Mouse (Mus musculus): ENCODE data around the gene Cuedc1. TPM values are rescaled to one million over a fixed set of nuclear protein-coding genes. Genes with fewer than 3 reads are reported as not detected.
"Not testable (repeated sequence)": the region's sequence is repeated elsewhere in the genome, so short reads cannot be mapped to it uniquely, and the experiment has no call there.

The Cuedc1 gene
- total RNA-seq, 4 experiments from 2014 or later, result 46.1 to 114 (median 84.3) TPM

DNA sequence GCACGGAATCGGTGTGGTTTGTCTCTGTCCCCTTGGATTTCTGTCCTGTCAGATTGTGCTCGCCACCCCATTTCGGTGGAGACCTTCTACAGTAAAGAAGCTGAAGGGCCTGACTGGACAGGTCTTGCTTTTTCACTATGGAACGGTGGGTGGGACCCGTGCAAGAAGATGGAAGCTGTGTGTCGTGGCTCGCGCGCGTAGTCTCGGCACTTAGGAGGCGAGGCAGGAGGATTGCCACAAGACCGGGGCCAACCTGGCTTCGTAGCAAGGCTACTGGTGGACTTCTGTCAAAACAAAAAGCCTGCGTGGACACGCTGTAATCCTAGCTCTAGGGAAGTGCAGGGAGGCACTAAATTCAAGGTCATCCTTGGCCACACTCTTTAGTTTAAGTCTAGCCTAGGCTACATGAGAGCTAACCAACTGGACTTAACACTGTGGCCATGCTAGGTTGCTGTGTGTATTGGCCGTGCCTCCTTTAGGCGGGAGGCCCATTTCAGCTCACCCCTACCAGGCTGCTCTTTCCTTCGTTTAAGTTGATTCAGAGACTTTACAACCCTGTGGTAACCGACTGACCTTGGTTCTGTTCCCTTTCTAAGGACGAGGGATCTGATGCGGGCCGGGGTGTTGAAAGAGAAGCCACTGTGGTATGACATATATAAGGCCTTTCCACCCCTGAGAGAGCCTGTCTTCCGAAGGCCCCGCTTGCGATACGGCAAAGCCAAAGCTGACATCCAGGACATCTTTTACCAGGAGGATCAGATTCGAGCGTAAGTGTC is 106.9 kb downstream of the Cuedc1 start:
- no peak for DNase-seq

DNA sequence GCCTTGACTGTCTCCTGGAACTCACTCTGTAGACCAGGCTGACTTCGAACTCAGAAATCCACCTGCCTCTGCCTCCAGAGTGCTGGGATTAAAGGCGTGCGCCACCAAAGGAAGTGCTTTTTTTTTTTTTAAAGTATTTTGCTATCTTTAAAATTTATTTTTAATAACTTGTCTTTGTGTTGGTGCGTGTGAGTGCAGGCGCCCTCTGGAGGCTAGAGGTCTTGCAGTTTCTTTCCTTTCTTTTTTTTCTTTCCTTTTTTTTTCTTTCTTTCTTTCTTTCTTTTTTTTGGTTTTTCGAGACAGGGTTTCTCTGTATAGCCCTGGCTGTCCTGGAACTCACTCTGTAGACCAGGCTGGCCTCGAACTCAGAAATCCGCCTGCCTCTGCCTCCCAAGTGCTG is 108.7 kb downstream of the Cuedc1 start:
- DNase-seq, result not testable (repeated sequence)

DNA sequence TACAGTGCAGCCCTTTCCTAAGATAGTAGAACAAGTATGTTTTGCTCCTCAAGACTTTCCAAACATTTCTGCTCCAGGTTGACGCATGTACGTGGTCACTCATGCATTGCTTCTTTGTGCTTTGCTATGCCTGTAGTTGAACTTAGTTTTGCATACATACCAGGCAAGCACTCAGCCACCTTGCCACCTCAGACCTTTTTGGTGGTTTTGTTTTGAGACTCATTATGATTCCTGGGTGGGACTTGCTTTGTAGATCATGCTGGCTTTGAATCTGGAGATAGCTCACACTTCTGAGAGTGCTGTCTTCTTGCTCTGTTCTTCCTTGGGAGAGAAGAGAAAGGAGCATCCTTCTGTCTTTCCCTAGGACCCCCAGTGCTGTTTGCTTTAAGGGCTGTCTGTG is 109.8 kb downstream of the Cuedc1 start:
- no peak for DNase-seq

DNA sequence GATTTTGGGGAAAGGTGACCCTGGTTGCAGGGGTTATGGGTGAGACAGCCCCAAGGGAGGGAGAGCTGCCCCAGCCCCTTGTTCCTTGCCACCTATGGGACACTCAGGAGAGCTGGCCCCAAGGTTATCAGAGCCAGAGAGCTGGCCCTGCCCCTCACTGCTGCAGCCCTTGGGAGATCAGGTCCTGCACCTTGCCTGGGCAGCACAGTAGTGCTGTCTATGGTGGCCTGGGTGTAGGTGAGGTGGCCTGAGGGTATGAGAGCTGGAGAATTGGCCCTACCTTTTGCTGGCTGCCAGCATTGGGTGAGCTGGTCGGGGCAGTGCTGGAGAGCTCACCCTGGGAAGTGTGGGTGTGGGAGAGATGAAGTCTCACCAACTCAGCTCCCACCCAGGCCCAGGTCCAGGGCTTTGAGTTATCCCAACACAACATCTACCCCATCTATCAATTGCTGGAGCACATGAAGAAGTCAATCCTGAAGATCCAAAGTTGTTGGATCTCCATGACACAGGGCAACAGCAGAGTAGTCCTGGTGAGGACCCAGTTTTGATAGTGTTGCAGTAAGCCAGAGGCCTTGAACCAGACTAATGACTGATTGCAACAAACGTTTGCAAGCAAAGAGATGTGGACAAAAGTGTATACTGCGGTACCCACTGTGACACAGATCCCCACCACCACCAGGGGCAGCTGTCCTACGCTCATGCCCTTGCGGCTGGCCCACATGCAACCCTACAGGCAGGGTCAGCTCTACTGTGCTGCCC is 114.1 kb downstream of the Cuedc1 start:
- DNase-seq, result no peak

DNA sequence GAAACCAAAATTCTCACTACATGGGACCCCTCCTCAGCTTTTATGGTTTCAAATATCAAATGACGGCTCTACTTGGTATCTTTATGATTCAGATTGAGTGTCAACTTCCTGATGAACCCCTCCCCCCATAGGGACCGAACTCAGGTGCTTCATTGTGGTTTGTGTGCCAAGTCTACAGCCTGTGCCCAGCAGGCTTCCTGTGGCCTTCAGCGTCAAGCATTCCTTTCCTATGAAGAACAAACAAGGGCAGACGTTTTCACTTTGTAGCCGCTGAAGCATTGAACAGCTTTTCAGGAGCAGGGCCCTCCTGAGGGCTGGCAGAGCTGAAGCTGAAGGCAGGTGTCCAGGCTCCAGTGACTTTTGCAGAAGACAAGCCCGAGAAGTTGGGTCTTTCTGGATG is 115.9 kb downstream of the Cuedc1 start:
- DNase-seq, result no peak

DNA sequence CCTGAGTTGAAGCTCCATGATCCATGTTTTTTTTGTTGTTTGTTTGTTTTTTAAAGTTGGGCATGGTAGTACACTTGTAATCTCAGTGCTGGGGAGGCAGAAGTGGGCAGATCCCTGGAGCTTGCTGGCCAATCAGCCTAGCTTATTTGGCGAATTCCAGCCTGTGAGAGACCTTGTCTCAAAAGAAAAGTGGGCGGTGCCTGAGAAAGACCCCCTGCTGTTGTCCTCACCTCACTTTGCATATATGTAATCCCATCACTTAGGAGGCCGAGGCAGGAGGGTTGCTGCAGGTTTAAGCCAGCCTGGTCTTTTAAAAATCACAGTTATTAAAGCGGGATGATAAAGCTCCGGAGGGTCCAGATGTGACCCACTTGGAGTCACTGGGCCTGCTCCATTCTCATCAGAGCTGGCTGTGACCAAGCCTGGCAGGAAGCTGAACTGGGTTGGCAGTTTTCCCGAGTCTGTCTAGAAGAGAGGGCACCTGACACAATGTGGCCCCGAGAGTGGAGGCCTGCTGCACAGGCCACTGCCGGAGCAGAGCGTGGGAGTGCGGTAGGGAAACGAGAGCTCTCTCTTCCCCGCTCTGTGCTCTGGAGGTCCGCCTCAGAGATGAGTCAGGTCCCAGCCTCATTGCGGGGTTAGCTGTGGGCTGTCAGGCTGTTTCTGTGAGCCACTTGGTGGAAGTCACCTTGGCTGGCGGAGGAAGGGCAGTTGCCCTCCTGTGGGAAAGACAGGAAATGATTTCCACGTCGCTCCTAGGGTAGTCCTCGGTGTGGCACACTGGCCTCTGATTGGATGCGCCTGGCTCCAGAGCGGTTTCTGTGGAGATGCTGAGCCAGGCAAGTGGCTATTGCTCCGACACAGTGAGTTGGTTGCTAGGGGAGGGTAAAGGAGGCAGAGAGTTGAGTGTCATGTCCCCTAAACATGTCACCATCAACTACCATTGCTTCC is 117.3 kb downstream of the Cuedc1 start:
- DNase-seq, result peak; percentile 56

DNA sequence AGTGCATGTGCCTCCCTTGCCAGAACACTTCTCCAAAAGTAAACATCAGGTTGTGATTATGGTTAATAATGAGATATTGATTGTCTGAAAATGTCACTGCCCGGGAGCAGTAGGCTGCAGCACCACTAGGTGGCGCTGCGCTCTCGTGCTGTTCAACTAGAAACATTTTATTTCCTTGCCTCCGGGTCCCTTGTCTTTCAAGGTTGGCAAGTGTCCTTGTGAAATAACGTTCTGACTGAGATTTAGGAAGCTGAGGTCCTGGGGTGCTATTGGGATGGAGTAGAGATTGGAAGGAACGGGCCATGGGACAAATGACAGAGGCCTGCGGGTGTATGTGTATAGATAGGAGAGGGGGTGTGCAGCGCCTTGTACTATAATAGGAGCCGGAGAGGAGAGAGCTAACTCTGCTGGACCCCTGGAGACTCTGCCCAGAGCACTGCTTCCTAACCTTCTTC is 118.4 kb downstream of the Cuedc1 start:
- DNase-seq, result no peak

DNA sequence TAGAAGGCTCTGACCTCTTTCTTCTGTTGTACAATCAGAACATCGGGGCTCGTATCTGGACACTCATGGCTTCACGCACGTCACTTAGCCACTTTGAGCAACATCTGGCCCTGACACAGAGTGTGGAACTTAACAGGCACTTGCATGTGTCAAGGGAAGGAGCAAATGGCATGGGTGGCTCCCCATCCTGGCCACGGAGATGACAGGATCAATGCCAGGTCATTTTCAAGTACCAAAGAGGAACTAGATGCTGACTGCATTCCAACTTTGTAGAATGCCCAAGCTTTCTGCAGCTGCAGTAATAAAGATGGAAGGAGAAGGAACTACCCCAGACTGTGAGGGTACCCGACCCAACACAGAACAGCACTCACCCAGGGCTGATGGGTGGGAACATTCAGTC is 120.3 kb downstream of the Cuedc1 start:
- DNase-seq, result no peak

DNA sequence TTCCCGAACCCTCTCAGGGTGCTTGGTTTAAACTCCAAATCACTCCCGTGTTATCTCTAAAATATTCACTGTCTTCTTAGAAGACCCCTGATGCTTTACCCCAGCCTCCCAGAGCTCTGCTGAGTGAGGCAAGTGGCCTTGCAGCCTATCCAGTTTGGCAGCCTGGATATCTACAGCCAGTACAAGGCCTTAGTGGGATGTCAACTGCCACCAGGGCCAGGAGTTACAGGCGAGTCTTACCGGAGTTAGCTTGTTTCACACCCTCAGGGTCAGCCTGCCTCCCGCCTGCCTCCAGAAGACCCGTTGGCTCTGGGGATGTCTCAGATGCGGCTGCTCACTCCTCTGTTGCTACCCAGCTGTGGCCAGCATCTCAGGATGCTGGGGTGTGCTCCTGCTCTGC is 120.7 kb downstream of the Cuedc1 start:
- no peak for DNase-seq

DNA sequence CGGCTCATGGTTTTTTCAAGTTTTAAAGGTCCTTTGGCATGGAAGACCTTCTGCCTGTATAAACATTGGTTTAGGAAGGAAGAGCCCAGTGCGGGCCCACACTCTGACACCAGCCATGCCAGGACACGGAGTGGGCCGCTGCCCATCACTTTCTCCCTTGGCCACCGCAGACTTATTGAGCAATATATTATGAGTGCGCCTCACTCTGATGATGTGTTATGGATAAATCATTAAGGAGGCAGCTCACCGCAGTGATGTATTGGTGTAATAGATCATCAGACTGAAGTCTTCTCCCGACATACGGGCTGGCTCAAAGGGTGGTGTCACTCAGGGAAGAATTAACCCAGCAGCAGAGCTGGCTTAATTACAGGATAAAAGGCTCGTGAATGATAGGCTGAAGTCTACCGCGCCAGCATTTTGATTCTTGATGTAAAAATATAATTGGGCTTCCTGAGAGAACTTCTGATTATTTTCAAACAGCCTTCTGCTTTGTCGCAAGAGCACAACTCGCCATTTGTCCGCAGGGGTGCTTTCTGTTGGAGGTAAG is 124.1 kb downstream of the Cuedc1 start:
- DNase-seq, result no peak

DNA sequence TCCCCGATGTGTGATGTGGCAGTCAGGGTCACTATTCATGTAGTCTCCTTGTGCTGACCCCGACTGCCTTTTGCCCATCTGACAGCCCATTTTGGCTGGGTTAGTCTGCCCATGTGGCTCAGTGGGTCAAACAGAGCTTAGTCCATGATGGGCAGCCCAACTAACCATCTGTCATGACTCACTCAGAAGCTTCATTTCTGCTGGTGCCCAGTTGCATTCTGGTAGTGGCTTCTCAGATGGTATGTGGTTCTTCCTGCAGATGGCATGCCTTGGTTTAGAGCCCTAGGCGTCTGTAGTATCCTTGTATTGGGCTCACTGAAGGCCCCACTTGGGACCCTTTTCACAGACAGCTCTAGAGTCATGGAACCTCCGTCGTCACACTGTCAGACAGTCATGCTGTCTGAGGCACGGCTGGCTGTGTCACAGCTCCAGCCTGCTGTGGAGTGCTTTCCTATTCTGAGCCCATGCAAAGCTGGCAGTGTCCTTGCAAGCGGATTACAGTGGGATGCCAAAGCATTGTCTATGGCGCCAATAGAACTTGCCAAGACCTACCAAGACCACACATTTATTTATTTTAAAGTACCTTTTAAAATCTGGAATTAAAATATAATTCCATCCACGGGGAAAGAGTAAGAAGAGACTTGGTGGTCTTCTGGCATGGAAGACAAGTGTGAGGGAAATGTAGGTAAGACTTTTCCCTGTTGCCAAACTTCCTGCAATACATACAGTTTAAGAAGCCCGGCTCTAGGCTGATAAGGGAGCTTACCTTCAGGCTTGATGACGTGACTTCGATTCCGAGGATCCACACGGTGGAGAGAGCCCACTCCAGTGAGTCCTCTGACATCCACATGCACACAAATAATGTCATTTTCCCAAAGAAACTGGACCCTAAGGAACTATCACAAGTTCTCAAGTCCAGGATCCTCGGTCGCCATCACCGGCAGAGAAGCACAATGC is 129.4 kb downstream of the Cuedc1 start:
- DNase-seq, result no peak

DNA sequence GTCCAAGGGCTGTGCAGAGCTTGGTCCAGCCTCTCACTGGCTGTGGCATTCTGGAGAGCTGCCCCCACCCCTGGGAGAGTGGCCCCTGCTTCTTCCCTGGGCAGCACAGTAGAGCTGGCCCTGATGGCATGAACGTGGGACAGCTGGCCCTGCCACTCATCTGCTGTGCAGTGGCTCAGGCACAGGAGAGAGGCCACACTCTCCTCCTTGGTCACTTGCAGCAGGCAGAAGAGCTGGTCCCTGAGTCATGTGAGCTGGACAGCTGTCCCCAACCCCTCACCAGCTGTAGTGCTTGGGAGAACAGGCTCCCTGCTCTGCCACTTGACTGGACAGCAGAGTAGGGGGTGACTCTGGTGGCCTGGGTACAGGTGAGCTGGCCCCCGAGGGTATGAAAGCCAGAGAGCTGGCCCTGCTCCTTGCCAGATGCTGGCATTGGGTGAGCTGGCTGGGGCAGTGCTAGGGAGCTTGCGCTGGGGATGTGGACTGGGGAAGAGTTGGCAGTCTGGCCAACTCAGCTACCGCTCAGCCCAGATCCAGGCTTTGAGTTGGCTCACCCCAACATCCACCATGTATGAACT is 133.4 kb downstream of the Cuedc1 start:
- DNase-seq, result no peak

DNA sequence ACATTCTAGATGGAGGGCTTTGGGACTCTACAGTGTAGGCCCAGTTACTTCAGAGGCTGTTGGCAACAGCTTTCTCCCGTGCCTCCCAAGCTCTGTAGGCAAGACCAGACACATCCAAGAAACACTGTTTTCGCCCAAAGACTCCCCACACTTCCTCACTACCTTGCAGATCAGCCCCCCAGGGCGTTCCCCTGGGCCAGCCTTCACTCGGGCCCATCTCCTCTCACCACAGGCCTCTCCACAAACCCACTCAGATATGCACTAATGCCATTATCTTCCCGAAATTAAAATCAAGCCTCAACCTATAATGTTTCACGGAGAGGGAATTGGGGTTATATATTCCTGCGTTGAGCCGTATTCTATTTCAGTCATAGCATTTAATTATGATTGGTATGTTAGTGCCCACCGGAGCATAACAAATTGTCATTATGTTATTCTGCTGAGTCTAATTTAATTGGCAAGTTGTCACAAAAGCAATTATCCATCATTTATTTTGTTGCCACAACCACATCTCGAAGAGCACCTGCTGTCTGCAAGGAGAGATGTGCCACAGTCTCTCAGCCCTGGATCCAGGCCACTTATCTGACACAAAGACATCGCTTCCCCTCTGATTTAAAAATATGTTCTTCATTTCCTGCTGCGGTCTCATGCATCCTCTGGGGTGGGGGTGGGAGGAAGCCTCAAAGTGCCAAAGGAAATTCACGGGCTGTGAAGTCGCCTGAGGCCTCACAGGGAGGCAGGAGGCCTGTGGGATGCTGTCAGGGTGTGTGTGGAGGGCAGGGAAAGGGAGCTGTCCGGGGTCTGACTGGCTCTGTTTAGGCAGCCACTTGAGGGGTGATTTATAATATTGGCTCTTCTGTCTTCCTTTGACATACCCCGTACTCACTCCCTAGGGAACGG is 135.9 kb downstream of the Cuedc1 start:
- DNase-seq, result no peak

DNA sequence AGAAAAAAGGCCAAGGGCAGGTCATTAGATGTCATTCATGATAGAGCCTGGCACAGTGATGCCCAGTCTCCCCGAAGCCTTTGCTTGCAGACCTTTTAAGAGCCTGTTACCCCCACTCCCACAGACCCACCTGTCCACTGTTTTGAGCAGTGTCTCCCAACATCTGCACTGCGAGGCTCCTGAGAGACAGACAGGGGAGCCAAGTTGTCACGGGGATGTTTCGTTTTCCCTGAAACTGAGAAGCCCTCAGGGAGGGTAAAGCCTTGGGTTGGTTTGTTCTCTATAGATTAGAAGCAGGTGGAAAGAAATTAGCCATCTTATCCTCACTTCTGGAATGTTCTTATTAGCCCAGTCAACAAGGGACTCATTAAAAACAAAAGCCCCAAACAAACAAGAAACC is 136.9 kb downstream of the Cuedc1 start:
- DNase-seq, result no peak

DNA sequence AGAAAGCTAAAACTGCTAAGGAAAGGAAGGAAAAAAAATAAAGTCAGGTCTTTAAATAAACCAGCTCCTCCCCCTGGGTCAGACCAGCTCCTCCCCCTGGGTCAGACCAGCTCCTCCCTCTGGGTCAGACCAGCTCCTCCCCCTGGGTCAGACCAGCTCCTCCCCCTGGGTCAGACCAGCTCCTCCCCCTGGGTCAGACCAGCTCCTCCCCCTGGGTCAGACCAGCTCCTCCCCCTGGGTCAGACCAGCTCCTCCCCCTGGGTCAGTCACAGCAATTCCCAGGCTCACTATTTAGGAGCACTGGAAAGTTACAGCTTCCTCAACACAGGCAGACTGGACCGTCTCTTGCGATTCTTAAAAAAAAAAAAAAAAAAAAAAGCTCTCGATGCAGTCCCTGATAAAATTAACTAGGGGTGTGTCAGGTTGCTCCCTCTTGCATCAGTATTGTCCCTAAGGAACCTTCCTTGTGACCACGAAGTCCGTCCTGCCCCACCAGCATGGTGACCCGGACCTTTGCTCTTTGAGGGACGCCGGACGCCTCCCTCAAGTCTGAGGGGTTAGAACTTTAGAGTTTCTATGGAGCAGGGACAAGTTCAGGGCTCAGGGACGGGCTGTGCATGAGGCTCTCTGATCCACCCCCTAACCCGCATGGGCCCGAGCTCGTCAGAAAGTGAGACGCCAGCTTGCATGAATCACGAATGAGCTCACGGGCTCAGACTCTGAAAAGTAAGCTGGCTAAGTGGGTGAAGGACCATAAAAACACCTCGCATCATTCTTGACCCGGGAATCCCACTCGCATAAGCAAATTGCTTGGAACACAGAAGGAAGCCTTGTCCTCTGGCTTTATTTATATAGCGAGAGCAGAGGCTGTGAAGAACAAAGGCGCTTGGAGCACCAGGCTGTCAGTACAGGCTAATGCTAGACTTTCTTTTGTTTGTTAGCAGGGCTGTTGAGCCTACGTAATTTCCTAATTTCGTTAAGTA is 137.7 kb downstream of the Cuedc1 start:
- DNase-seq, result peak; percentile 76

DNA sequence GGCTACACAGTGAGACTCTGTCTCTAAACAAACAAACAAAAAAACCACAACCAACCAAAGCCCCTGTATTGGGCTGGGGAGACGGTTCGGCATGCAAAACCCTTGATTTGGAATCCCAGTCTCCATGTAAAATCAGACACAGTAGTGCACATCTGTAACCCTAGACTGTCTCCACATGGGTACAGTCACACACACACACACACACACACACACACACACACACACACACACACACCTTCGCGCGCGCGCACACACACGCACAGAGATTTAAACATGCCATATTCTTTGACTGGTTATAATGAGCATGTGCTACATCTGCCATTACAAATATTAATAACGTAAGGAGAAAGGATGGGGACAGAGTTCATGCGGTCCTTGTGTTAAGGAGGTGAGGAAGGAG is 142.4 kb downstream of the Cuedc1 start:
- DNase-seq, result no peak

DNA sequence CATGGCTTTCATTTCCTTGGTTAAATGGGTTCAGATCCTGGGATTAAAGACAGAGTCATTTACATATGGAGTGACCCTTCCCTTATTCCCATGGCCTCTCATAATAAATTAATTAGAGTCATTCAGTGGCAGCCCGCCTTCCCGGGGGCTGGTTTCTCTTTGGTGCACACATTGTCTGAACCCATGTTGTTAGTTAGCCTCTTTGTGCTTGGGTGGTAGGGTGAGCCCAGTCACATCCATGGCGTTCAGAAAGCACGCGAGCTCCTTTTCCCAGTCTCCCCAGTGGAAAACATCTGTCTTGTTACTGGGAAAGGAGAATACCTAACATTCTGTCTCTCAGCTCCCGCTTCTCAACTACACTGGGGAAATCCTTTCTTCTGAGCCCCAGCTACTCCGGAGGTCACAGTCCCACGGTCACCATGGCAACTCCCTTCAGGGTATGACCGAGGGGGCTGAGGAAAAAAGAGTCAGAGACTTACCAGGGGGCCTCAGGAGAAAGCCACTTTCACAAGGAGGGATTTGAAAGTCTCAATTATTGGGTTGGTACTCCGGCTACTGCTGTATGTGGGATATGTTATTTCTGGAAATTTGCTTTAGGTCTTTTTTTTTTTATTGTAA is 143.0 kb downstream of the Cuedc1 start:
- no peak for DNase-seq

Data from adrenal gland, adult 8-10 months (tissue).